Mouse (Mus musculus) T-helper 2 cell (primary cell): ENCODE measurements around the gene Ern1.

Experiments
- in situ Hi-C: fragments of 300-600 bp; cut with MboI, MseI; formaldehyde crosslinking; loops from one replicate; pipeline ENCODE4 v1.15.1; 2025; ENCODE audit warnings: high pct_unique_total_duplicates

Gene Ern1

DNA sequence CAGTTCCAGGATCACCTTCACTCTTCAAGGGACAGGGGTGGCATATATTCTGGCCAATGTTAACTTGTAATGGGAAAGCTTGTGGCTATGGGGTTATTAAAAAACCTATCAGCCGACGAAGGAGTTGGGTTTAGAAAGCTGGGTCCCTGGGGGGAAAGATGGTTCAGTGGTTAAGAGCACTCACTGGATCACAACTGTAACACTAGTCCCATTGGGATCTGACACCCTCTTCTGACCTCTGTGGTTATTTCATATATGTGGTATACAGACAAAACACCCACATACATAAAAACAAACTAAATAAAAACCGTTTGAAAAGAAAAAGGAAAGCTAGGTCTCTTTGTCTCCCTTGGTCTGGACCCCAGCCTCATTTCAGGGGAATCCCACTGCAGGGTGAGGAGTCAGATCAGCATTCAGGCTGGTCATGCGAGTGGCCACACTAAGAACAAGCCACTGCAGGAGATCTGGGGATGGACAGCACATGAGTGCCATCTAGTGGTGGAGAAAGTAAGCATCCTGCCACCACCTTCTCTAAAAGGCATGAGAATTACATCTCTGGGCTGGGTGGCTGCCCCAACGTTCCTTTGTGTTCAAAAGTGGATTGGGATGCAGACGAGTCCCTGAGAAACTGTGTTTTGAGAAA lies 96.0 kb downstream of the Ern1 start:
- in situ Hi-C loops: no loop called here

DNA sequence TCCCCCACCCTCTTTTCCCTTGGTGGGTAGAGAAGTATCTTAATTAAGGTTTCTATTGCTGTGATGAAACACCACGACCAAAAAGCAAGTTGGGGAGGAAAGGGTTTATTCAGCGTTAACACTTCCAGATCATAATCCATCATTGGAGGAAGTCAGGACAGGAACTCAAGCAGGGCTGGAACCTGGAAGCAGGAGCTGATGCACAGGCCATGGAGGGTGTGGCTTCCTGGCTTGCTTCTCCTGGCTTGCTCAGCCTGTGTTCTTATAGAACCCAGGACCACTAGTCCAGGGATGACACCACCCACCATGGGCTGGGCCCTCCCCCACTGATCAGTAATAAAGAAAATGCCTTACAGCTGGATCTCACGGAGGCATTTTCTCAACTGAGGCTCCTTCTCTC lies 96.9 kb downstream of the Ern1 start:
- in situ Hi-C loops: no loop called here

- in situ Hi-C loops: no loop called here
Observed at GRCm38 (mm10) chr11:106389611-106390010, 98.0 kb downstream of the Ern1 start.

DNA sequence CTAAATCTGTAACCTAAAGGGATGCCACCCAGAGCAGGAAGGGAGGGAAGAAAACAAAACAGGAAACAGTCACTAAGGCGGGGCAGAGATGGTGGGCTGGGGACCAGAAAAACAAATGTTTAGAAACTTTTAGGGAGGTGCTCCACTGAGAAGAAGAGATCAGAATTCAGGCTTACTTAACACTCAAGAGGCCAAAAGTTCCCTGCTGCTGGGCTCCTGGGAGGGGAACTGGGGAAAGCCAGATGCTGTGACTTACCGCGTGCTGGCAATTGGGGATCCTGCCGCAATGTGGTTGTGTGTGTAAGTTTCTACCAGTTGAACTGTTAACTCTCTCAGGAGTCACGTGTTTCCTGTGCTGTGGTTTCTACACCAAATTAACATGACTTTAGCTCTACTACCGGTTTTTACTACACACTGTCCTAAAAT lies 99.8 kb downstream of the Ern1 start, which contains the start of gene Icam2:
Gene Icam2, minus strand, starts transcription at position 285 of the 426 bp plus-strand sequence.
- in situ Hi-C loops: no loop called here

GRCm38 (mm10) chr11:106387020-106387419 lies 100.6 kb downstream of the Ern1 start:
- in situ Hi-C loops: no loop called here

DNA sequence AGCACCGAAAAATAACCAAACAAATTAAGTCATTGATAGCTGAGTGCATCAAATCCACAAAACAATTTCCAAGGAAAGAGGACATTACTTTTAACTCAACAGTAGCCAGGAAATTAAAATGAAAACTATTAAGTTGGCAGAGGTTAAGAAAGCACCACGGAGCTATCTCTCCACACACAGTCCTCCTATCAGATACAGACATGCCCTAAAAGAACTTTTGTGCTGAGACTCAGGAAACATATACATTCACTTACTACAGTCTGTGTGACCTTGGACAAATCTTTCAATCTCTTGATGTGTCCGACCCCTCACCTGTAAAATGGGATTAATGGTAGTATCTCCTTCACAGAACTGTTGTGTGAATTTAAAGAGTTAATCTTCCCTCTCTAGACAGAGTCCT lies 101.2 kb downstream of the Ern1 start:
- in situ Hi-C loops: no loop called here

DNA sequence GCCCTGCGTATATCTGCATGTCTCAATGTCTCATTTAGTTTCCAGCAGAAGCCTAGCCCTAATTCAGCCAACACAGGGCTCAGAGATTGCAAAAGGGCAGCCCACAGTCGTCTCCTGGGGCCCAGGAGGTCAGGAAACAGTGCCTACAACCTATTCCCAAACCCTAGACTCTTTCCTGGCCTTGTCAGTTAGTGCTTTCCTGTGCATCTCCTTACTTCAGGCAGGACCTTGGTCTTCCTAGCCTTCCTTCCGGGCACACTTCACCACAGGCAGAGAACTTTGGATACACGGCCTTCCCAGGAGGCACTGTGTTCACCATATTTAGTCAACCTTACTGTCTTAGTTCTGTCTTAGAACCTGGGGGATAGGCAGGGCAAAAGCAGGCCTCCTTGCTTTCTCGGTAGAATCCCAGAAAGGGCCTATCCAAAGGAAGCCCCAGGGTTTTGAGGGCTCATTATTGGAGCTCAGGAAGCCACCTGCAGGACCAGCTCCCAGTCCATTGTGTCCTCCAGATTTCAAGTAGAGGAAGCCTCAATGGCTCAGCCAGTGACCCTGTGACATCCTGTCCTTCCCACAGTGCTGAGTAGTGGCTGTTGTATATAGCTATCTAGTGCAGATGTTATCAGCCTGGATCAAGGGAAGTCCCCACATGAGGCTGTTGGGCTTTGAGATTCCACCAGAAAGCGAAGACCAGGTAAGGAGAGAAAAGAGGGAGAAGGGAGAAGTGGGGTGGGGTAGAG lies 104.4 kb downstream of the Ern1 start:
- in situ Hi-C loops: no loop called here

DNA sequence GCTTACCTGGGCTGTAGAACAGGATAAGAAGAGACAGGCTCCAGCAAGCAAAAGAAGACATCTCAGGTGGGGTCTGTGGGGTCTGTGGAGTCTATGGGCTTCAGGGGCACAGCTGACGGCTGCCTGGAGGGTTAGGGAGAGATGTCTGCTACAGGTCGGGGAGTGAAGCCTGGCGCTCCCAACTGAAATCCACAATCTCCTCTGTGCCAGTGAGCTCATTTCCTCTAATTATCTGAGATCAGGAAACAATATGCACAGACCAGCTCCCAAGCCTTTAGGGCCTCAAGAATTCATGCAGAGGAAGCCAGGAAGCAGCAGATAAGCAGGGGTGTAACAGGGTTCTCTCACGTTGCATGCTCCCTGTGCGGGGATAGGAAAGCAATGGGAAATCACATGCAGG lies 105.2 kb downstream of the Ern1 start:
- in situ Hi-C loops: no loop called here

DNA sequence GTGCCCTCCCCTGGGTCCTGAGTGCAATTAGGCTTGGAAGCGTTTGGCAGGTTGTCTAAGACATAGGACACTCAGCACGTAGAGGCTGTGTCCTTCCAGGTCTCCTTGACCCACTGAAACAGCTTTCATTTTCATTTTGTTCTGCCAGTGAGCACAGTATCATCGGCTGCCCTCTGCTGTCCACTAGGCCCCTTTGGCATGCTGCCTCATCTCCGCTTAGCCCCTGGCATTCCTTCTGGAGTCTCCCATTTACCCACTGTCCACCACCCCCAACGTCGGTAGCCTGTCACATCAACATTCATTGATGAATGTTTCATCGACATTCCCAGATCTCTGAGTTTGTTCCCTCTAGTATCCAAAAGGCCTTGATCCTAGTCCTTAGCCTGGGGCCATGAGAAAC lies 105.8 kb downstream of the Ern1 start:
- in situ Hi-C loops: no loop called here

- in situ Hi-C loops: no loop called here
Observed at GRCm38 (mm10) chr11:106381011-106381410, 106.6 kb downstream of the Ern1 start.

DNA sequence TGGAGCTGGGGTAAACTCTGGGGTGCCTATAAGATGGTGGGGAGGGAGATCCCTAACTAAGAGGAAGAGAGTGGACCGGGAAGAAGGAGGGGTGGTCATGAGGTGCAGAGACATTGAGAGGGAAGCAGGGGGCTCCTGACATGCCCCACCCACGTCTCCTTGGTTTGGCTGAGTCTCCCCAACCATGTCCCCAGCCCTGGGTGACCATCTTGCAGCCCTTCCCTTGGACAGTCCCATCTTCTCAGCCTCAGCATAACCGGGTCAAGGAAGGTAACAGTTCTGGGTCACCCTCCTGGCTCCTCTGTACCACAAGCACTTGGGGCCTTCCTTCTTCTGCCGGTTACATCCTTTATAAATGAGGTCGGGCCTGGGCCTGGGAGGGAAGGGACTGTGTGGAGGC lies 112.7 kb downstream of the Ern1 start:
- in situ Hi-C loops: loop anchor here (5.0 kb wide), 1 partner anchor 43 kb away; no protein-coding TSS in a partner anchor

DNA sequence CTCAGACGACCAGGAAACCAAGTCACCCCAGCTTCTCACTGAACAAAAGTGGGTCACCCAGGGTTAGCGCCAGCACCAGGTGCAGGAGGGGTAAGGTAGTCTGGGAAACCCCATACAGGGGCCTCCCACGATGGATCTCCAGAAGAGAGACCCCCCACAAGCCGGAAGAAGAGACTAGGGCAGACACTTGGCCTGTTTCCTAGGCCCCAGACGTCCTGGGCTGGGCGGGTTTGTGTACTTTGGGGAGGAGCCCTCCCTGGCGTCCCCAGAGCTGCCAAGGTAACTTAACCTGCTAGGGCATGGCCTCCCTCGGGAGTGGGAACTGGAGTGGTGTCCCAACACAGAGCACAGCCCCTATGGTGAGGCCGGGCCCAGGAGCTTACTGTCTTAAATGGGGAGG lies 113.1 kb downstream of the Ern1 start:
- in situ Hi-C loops: no loop called here

DNA sequence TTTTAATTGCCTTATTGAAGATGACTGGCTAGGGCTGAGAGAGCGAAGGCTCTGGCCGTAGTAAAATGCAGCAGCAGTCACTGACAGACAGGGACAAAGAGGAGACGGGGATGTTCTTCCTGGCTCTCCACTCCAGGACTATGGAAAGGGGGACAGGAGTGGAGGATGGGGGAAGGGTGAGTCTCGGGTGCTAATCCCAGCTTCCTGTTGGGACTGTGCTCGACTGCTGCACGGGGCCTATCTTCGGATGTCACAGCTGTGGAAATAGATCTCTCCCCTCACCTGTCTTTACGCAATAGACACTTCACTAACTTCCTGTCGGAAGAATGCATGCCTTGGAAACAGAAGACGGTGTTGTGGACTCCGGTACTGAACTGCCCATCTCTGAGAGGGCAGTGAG lies 113.7 kb downstream of the Ern1 start:
- in situ Hi-C loops: no loop called here

- in situ Hi-C loops: no loop called here
Observed at GRCm38 (mm10) chr11:106366316-106366715, 121.3 kb downstream of the Ern1 start.

GRCm38 (mm10) chr11:106365366-106365765 lies 122.3 kb downstream of the Ern1 start, which contains the start of gene Prr29:
TSS of gene Prr29 (plus strand) at chr11:106365472.
- in situ Hi-C loops: no loop called here

DNA sequence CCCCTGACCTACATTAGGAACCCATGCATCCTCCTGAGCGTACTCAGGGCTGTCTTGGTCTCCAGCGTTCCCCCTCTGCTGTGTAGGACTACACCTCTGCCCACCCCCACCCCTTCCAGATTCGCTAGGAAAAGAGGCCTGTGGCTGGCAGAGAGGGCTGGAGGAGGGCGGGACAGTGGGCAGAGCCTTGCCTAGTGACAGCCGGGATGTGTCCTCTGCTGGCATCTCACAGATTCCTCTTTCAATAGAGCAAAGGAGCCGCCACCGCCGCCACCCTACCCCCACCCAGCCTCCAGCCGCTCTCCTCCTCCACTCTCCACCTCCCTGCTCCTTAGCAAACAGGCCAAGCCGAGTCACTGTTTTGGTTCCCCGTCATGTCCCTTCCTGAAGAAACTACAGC lies 122.9 kb downstream of the Ern1 start:
- in situ Hi-C loops: no loop called here

DNA sequence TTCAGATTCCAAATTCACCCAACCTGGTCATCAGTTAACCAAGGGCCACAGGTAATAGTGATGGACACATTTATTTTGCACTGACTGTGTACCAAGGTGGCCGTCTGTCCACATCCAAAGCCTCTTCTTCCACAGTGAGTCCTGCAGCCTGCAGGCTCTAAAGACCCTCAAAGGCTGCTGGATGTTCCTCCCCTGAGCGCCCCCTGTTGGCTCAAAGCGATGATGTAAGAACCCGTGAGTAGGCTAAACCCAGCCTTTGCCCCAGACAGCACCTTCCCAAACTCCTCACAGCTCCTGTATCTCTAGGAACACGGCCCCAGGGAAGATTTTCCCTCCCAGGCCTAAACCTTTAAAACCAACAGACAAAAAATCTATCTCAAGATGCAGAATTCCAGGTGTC lies 128.3 kb downstream of the Ern1 start:
- in situ Hi-C loops: no loop called here

DNA sequence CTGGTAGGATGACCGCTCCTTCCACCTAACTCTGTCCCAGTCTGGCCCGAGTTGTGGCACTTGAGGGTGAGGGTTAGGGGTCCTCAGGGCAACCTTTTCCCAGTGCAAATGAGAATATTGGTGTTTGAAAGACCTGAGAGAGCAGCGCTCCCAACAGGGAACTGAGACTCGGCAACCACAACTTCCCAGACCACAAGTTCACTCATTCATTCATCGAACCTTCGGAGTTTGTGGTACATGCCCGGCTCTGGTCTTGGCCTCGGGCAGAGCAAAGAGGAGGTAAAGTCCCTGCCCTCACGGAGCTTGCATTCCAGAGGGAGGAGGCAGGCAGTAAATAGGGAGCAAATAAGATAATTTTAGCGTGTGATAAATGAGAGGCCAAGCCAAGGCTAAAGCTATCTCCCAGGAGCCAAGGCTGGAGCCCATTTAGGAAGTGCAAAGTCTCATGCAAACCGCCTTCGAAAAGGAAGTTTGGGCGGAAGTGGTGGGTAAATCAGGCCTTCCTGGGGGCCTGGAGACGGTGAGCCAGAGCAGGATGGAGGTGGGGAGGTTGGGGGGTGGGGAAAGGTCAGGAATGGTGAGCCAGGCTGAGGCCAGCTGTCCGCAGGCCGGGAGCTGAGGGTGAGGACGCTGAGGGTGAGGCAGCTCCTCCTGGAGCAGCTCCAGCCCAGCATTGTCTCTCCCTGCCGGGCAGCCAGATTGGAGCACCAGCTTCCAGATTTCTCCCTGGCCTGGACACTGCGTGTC lies 132.1 kb downstream of the Ern1 start:
- in situ Hi-C loops: no loop called here

- in situ Hi-C loops: no loop called here
Observed at GRCm38 (mm10) chr11:106354181-106354580, 133.5 kb downstream of the Ern1 start.

DNA sequence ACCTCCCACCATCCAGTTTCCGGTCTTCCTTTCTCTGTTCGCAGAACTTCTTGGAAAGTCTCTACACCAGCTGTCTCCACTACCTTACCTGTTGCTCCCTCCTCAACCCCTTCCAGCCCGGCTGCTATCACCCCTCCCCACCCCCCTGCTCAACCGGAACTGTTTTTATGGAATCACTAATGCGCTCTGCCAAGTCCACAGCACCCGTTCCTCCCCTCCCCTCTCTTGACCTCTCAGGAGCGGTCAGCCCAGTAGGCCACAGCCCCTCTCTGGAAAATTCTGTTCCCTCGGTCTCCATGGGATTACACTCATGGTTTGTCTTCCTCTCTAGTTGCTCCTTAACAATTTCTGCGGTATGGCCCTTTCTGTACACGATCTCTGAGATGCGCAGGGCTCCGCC lies 134.5 kb downstream of the Ern1 start, which contains the start of gene Scn4a:
Gene Scn4a, minus strand, starts transcription at position 101 of the 400 bp plus-strand sequence.
- in situ Hi-C loops: no loop called here

DNA sequence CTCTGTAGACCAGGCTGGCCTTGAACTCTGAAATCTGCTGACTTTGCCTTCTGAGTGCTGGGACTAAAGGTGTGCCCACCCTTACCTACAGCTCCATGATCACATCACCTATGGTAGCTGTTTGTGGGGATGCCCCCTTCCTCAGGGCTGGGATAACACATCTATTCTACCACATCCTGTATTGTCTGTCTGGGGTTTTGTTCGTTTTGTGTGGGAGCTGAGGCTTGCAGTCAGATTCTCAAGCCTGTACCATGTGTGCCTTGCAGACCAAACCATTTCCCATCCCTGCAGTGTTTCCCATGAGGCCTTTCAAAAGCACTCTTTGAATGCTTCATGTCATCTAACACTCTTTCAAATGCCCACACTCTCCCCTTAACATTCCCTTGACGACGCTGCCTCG lies 135.7 kb downstream of the Ern1 start:
- in situ Hi-C loops: no loop called here

- in situ Hi-C loops: no loop called here
Observed at GRCm38 (mm10) chr11:106351253-106351652, 136.4 kb downstream of the Ern1 start.
